Mouse (Mus musculus) cerebellum, adult 2 months (tissue): Measurements from ENCODE around the gene Psen2.

Experiments
- CTCF ChIP-seq: fragments of 200-500 bp; IDR thresholded peaks from 2 replicates; pipeline ENCODE4 v1.5.1; 2011; ENCODE audit warnings: low read depth, mild to moderate bottlenecking, control low read depth, low read length, moderate library complexity, borderline replicate concordance; ENCODE audit not compliant: insufficient read depth
- POLR2A ChIP-seq: fragments of 200-500 bp; IDR thresholded peaks from 2 replicates; pipeline ENCODE4 v1.6.1; 2011; ENCODE audit warnings: low read length, control low read depth, borderline replicate concordance; ENCODE audit not compliant: insufficient read depth

DNA sequence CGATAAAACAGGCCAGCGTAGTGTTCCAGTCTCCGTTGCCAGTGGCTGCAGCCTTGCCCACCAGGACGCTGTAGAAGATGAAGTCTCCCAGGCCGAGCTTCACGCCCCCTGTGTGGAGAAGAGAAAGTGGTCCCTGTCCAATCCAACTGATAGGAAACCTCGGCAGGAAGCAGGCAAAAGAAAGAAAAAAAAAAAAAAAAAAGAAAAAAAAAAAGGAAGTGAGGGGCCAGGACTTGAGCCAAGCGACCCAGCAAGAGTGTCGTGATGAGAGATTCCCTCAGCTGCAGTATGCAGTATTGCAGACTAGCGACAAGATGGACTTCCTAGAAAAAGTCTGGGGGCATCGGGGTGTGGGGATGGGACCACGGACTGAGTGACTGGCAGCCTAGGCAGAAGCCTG lies 34.4 kb downstream of the Psen2 start:
- TF ChIP-seq CTCF (no peak), POLR2A (no peak)
